Mouse (Mus musculus) left cerebral cortex, adult 11 months (tissue): Measurements from ENCODE around the gene Prima1.

Experiments used
- DNase-seq: peaks from one replicate; pipeline ENCODE4 v3.0.0; 2022; ENCODE audit warnings: low spot score

Prima1 gene

DNA sequence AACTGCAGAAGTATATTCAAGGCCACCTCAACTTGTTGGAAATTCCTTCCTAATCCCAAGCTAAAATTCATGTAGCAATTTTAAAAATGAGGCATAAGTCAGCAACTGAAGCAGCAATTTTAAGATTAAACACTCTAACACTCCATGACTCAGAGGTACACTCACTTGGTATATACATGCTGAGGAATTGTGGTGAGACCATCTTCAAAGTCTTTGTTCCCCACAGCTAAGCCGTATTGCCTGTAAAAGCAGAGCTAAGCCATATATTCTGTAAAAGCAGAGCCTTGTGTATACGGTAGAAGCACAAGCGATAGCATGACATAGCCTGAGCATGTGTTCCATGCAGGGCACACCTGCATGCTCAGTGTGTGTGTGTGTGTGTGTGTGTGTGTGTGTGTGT is 86.5 kb downstream of the Prima1 start:
- no peak for DNase-seq

GRCm38 (mm10) chr12:103154927-103155326 is 87.0 kb downstream of the Prima1 start:
- no peak for DNase-seq

DNA sequence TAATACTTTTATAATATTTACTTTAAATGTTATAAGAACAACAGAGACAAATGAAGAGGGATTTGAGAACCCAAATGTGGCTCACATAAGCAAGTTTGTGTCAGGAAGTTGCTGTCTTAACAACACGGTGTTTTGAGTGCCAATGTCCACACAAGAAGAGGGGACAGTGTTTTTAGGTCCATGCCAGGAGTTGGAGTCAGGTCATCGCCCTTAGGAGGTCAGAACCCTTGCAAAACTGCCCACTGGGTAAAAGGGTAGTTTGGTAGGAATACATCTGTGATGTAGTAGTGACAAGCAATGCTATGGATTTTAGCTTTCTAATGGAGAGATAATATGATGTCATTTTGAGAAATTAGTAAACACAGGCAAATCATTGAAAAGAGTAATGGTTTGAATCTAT is 91.7 kb downstream of the Prima1 start:
- no peak for DNase-seq
